Mouse (Mus musculus): ENCODE measurements around the gene Pcdh7.

The Pcdh7 gene

DNA sequence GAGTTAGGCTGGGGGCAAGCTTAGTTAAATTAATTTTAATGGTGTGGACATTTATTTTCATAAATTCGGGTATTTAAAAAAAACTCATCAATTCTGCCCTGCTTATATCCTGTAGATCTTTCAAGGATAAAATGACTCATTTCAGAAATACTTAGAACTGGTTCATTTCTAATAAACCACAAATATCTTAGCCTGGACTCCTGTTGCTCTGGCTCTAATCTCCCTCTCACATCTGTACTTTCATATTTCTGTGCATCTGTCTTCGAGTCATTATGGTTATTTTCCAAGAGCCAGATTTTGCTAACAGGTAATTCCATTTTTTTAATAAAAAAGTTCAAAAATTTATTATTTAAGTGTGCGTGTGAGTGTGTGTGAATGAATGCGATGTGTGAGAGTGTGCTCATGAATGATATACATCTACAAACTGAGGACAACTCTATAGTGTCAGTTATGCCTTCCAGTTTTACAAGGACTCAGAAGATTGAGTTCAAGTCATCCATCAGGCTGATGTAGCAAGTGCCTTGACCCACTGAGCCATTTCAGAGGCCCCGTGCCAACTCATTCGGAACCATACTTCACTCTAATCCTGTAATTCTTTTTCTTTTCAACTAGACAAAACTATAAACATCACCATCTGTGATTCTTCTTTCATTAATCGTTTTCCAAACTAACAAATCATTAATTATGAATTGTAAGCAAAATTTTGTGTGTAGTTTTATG lies 80.3 kb downstream of the Pcdh7 start:
- in situ Hi-C loops (cut with MboI, MseI), result no loop called here

DNA sequence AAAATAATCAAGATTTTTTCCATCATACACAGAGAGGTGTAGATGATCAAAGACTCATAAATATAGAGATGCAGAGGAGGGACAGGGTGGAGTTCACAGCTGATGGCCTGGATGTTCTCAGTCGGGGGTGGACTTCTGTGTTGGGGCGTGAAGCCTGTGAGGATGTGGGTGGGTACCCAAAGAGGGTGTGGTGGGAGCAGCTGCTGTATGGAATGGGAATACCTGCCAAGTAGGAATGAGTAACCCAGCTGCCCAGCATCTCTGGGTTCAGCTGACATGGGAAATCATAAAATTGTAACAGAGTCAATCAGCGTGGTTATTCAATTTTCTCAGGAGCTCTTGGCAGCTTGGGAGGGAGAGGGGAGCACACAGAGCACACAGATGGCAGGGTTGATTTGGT lies 85.3 kb downstream of the Pcdh7 start:
- in situ Hi-C loops (cut with MboI, MseI), result no loop called here

DNA sequence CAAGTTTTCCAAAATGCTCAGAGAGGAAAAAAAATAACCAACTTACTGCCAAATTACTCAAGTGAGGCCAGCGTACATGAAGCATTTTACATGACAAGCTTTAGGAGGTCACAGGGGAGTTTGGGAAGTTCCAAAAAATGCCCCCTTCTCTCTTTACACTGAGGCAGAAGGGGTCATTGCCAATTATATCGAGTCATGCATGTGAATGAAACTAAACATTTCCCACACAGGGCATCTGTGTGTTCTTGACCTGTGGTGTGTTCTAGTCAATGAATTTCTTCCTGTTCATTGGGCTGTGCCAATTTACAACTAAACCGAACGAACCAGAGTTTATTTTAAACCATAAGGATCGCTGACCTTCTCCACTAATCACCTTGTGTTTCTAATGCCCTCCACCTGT lies 86.1 kb downstream of the Pcdh7 start:
- in situ Hi-C loops (cut with MboI, MseI), result no loop called here

DNA sequence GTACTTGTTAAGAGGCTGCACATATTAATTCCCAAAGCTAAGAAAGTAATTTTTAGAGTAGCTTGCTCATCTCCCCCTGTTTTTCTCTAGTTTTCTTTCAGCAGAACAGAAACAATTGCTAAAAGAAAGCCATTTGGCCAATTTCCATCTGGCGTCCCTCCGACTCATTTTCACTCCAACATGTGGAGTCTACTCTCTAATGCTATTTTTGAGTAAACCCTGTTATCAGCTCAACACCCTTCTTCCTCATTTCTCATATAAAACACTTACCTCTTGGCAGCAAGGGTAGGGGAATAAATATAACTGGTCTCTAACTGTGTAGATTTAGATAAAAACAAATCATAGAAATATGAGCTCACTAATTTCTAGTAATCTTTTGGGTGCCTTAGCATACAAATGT lies 89.6 kb downstream of the Pcdh7 start:
- in situ Hi-C loops (cut with MboI, MseI), result no loop called here

DNA sequence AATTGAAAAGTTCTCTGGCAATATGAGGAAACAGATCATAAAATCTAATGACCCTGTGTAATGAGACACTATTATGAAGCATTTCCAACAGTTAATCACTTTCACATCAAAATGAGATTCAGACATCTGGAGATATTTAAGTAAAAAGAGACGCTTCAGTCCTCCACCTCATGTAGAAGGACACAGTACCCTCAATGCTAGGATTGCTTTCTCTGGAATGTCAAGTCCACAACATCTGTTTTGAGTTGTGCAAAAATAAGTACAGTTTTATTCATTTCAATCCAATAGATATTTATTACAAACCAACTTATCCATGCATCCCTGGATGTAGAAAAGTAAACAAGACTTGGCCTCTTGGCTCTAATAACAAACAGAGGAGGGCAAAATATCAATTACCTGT lies 92.9 kb downstream of the Pcdh7 start:
- in situ Hi-C loops (cut with MboI, MseI), result no loop called here

DNA sequence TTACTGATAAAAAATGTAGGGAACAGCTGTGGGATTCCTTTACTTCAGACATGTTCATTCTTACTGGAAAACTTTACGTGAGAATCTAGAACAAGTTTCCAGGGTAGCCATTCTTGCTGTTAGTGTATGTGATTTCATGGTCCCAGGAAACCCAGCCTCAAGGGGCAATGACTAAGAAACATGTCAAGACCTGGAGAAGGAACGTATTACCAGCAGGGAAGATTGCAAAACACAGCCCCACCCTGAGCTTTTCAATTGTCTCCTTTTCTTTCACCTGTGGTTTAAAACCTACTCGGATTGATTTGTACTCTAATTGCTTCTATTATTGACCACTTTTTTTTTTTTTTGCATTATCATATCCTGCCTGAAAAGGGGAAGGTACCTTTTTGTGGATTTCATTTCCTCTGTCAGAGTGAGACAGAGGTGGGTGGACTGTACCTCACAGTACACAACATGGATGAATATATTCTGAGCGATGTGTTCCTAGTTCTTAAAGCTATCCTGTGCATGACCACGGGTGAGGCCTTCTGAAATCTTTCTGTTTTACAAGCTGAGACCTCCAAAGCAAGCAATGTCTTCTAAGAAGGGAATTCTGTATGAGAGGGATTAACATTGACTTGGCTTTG lies 98.3 kb downstream of the Pcdh7 start:
- in situ Hi-C loops (cut with MboI, MseI), result no loop called here

DNA sequence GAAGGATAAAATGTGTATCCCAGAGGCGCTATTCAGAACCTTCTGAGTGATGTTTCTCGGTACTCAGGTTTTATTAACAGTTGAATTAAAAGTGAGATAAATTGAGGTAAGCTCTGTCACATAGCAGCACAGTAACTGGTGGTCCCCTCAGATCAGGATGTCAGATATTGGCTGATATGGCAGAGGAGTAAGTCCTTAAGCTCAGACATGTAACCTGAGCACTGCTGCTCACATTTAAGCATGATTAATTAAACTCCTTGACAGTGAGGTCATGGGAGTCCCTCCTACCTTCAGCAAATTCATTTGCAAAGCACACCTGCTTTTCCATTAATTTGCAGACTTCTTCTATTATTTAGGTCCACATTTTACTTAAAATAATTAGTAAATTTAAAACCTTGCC lies 102.0 kb downstream of the Pcdh7 start:
- in situ Hi-C loops (cut with MboI, MseI), result no loop called here

DNA sequence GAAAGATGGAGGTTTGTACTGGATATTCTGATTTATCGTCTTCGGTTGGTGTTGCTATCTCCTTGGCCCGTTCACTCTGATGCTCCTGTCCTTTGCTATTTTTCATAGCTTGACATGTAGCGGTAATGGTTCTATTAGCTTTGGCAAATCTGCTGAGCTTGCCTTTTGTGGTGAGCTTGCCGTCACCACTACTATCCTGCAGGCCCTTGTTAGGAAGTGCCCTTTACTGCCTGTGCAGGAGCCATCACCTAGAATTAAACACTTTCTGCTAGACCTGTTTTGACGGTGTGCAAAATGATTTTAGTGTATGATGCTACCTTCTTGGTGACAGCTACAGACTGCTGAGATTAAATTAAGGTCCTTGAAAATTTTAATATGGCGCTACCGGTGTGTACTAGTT lies 103.3 kb downstream of the Pcdh7 start:
- in situ Hi-C loops (cut with MboI, MseI), result no loop called here

DNA sequence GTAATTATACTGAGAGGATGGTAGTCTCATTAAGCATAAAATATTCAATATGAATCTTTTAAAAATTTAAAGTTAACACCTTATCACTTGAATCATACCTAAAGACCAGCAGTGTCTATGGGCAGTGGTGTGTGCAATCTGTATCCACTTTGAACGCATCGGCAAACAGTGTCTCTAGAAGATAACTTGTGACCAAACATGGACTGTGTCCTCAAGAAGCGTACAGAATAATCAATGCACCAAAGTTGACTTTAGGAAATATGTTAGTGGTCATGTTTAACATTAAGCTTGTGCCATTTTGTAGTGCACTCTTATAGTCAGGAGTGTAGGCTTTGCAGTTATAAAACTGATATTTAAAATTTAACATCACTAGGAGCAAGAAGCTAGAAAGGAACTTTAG lies 110.7 kb downstream of the Pcdh7 start:
- in situ Hi-C loops (cut with MboI, MseI), result no loop called here

DNA sequence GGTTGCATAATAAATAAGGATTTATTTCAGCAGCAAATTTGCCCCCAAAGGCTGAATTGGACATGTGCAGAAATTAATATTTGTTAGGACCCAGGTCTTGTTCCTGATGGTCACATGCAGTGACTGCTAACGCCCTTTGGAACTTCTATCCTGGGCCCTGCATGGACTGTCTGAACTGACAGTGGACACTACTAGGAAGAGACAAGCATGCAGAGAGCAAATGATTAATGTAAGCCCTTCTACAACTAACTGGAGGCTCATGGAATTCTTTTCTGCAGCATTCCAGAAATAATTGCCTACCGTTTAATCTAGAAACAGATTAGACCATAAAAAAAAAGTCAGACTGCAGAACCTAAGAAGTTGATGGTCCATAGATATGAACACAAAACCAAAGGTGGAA lies 119.4 kb downstream of the Pcdh7 start:
- in situ Hi-C loops (cut with MboI, MseI), result no loop called here

DNA sequence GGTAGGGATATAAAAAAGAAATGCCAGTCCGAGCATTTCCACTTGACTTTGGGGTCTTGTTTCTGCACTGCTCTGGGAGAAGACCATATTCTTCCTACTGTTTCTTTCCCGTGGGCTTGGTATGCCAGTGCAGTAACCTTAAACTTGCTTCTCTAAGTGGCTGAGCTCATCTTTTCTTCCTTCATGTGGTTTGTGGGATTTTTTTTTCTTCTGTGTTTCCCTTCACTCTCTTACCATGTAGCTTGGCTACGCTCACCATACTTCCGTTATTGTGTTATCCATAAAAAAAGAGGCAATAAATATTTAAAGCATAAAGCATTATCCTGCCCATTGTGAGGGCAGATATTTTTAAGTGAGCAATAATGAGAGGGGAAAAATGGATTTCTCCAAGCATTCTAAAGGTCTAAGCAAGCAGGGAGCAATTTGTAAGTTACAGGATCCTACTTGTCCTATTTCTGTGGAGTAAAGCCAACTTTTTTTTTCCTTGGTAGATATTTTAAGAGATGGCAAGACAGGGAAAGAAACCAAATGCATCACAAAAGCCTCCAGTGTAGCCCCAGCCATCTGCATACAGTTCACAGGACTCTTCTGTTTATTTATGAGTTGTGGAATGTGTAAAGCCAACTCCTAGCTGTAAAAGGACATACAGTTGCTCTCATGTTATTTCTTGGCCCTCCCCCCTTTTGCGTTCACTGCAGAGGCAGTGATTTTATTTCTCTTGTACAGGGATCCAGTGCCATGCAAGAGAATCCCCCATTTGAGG lies 123.8 kb downstream of the Pcdh7 start:
- in situ Hi-C loops (cut with MboI, MseI), result no loop called here

DNA sequence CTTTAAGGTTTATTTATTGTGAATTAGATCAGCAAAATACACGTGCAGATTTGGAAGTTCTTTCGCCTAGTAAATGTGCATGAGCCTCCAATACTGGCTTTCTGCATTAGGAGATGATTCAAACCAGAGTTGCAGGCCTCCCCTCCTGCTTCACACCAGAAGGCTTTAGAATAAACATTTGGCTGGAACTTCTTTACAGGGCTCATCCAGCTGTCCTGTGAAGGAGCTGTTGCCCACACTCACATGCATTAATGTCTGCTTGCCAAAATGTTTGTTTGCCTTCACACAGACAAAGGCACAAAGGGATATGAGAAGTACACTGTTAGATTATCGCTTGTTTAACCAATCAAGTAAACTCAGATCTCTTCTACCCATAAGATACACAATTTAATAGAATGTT lies 129.7 kb downstream of the Pcdh7 start:
- in situ Hi-C loops (cut with MboI, MseI), result no loop called here

DNA sequence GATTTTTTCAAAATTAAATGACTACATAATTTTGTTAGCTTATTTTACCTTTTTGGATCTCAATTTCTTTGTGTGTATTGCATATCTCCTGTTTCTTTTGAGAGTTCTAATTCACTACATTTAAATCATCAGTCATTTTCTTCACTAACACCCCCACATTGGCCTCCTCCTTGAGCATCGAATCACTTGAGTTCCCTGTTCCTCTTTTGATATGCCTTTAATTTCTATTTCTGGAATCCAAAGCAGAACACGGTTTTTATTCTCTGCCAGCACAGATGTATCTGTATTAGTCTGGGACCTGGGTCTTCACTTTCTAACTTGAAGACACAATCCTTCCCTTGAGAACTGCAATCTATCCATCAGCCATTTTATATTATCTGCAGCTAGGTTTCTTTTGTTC lies 132.3 kb downstream of the Pcdh7 start:
- in situ Hi-C loops (cut with MboI, MseI), result no loop called here

DNA sequence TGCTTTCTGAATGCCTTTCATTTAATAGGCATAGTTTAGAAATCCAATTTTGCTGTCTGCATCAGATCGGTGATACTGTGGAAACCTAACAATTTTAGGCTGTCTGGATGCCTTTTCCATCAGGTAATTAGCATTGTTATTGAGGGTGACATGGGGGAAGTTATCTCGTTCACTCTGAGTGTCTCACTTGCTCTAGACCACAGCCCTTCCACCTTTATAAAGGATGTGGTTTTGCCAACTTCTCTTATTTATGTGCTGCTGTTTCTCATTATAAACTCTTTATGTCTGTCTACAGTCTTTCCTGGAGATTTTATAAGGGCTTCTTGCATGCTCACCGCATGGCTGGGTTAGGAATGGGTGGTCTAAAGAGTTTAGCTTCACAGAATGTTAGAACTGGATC lies 139.5 kb downstream of the Pcdh7 start:
- in situ Hi-C loops (cut with MboI, MseI), result no loop called here

DNA sequence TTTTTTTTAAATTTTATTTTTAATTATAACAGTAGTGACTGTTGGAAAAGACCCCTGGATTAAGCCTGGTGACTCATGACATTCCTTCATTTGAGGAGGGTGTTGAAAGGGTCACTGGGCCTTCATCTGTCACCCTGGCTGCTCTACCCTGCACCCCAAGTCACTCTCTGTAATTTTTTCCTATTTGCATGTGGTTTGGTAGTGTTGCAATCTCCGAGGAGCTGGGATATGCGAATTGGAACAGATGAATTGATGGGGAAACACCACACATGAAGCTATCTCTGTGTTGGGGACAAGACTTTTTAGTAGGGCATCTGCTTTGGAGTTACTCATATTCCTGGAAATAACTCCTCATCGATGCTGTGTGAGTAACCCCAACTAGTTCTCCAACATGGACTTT lies 146.5 kb downstream of the Pcdh7 start:
- in situ Hi-C loops (cut with MboI, MseI), result no loop called here

DNA sequence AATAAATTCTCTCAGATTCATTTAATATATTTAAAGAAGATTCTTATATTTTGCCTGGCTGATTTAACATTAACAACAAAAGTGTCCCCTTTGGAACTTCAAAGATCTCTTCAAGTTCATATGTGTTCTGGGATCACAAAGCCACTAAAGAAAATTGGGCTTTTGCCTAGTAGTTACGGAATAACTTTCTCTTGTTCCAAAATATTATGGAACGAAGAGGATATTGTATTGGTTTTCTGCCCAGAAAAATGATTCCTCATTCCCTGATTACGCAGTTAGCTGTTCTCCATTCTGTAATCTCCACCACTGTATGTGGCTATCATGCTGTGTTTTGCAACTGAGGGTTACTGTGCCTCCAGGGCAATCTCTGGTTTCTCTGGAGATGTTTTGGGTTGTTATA lies 147.5 kb downstream of the Pcdh7 start:
- in situ Hi-C loops (cut with MboI, MseI), result no loop called here

DNA sequence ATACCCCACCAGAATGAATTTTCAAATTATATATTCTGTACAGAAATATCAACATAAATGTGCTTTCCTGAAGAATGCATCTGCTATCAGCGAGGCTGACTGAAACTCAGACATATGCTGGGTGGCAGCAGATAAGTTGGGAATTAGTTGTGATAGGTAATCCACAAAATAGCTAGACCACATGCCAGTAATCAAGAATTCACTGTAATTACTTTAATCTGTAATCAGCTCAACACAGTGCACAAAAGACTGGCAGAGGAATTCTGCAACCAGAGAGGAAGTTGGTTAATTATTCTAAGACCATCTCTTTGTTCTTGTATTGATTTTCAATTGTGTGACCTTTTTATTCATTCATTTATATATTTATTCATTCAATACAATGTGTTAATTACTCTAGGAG lies 148.3 kb downstream of the Pcdh7 start:
- in situ Hi-C loops (cut with MboI, MseI), result no loop called here

DNA sequence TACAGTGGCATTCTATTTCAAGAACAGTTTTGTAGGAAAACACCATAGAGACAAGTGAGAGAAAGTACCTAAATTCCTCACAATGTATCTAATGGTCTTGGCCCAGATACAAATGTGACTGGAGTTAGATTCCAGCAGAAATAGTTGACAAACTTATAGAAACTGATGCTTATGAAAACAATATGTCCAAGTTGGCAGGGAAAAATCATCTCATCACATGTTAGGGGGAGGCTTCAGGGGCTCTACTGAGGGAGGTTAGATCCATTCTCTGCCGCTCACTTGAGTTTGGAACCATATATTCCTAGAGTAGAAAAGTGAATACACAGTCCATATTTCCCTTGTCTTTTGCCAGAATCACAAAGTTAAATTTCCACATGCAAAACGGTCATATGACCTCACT lies 150.1 kb downstream of the Pcdh7 start:
- in situ Hi-C loops (cut with MboI, MseI), result no loop called here

DNA sequence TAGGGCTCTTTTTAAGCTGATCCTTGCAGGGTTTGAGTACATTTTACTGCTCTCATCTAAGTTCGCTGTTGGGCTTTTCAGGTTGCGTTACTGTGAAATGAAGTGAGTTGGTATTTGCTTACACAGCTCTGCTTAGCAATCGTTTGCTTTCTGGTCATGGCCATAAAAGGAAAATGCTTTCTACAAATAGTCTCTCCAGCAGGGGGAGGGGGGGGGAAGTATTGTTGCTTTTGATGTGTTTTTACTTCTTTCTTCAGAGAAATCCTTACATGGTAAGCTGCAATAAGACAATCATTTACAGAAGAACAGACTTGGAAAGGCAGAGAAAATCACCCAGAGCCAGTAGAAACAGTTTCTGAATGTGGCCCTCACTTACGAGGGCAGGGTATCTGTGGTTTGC lies 150.9 kb downstream of the Pcdh7 start:
- in situ Hi-C loops (cut with MboI, MseI), result no loop called here

DNA sequence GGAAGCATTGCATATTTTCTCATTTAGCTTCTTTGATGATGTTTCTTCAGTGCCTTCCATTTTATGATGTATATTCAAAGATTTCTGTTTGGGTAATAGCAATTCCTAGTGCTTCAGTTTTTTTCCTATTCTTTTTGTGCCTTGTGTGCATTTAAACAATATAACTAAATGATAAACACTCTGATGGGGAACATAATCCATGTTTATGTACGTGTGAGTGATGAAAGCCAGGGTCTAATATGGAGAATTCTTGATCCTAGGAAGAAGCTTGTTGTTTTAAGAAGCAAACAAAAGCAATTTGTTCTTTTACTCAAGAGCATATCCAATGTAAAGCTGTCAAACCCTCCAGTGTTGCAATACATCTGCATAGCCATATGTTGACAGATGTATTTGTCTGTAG lies 153.0 kb downstream of the Pcdh7 start:
- in situ Hi-C loops (cut with MboI, MseI), result no loop called here

DNA sequence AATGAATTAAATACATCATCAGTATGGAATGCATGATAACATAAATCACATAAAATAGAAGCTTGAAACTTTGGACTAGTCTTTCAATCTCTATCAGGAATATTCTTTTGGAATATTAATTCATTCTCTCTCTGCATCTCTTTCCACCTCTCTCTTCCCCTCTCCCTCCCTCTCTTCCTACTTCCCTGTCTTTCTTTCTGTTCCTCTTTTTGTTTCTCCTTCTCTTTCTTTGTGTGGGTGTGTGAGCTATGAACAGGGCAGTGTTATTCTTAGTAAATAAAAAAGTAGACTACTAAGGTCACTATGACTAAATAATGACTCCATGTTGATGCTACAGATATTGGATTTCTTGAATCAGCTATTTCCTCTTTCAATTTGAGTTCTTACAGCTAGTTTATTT lies 167.2 kb downstream of the Pcdh7 start:
- in situ Hi-C loops (cut with MboI, MseI), result no loop called here

DNA sequence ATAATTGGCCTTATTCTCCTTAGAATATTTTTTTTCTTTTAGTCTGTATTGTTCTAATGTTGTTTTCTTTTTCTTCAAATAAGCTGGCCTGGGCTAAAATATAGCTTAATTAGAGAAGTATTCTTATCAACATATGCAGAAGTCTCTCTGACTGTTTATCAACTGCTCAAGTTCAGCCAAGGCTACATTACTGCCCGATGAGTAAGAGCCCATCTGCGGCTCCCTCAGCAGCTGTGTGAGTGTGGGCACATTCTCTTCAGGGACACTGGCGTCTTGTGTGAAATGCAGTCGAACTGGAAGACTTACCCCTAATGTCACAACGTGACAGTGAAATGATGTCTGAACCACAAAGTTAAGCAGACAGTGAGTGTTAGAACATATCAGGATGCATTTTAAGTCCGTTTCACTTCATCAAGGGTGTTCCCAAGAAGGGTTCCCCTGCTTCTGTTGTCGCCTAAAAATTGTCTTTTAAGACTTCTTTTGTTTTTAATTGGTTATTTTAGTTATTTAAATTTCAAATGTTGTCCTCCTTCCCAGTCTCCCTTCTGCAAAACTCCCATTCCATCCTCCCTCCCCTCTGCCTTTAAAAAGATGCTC lies 181.3 kb downstream of the Pcdh7 start:
- in situ Hi-C loops (cut with MboI, MseI), result no loop called here

DNA sequence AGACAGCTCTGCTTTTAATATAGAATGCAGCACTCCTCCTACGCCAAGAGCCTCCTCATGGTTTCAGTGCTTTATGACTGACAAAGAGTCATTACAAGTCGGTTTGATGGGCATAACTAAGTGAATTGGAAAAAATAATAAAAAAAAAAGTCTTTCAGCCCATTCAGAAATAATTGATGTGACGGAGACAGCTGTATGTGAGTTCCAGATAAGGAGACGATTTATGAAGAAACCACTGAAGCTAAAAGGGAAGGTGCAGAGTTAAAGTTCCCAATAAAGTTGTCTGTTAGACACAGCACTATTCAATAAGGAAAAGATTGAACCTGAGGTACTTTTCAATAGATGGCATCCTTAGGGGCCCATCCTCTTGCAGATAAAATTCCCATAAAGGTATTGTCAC lies 189.5 kb downstream of the Pcdh7 start:
- in situ Hi-C loops (cut with MboI, MseI), result no loop called here
